Mouse (Mus musculus) megakaryocyte, adult 5-6 weeks (primary cell): ENCODE measurements around the gene Prl2c5. TPM values are rescaled to one million over a fixed set of nuclear protein-coding genes. Genes with fewer than 3 reads are reported as not detected.
"Not testable (repeated sequence)": the region's sequence is repeated elsewhere in the genome, so short reads cannot be mapped to it uniquely, and the experiment has no call there.

ENCODE experiments used
- ATAC-seq: 2 replicates; pipeline ENCODE4 v1.8.0; 2016; ENCODE audit warnings: mild to moderate bottlenecking, inconsistent platforms; ENCODE audit not compliant: poor library complexity, severe bottlenecking
- total RNA-seq, 2 experiments: library from RNA; stranded (forward) in 1 of 2; stranded (reverse) in 1 of 2; fragments of 153-499, 151-499 nt in 1 of 2; fragments of 221-1000, 200-1000 nt in 1 of 2; gene quantifications; 2 replicates each; pipeline versions ENCODE4 v1.2.3 to v1.2.4; 2015 to 2017

The Prl2c5 gene
- total RNA-seq (2015) (not detected in 2 replicates), total RNA-seq (2017) (not detected in 2 replicates)

DNA sequence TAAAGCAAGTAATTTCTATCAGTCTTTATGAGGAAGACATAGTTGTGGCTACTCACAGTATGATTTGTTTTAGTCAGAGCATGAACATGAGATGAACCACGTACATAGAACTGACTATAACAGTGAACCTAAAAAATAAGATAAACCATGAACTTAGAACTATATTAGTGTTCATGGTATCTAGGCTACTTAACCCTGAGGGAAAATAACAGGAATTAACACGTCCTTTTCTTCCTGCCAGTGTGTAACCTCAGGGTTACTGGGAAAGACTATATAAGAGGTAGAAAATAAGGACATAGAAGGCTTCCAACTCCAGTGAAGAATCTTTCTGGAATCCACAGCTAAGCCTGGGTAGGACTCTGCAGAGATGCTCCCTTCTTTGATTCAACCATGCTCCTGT lies at the start of gene Prl2c5:
TSS of gene Prl2c5 (plus strand) at position 301 of the 400 bp plus-strand sequence.
- not testable (repeated sequence) for ATAC-seq

GRCm38 (mm10) chr13:13162777-13163485 lies 19.6 kb upstream of the Prl2c5 start:
- ATAC-seq = not testable (repeated sequence)

GRCm38 (mm10) chr13:13168631-13169030 lies 13.9 kb upstream of the Prl2c5 start:
- ATAC-seq = not testable (repeated sequence)

DNA sequence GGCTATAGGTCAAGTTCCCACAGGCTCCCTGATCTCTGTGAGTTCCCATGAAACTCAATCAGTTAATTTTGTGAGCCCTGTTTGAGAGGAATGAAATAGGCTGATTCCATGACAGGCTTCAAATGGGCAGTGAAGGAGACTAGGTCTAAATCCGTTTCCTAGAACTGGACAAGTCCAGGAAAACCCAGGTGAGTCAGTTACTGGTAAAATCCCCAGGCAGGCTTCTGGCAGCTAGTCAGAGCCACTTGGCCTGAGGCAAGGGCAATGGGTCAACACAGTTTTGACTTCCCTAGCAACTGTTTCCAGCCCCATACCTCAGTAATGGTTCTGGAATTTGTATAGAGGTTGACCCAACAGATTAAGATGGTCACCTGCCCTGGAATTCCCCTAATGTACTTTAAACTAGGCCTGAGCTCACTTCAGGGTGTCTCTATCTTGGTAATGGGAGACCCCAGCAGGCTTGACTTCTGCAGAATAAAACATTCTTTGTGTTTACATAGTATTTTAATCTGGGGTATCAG lies 8.8 kb upstream of the Prl2c5 start:
- ATAC-seq = not testable (repeated sequence)

- ATAC-seq = not testable (repeated sequence)
Observed at GRCm38 (mm10) chr13:13175736-13176135, 6.8 kb upstream of the Prl2c5 start.

GRCm38 (mm10) chr13:13211168-13211567 lies 28.7 kb downstream of the Prl2c5 start:
- ATAC-seq = not testable (repeated sequence)

DNA sequence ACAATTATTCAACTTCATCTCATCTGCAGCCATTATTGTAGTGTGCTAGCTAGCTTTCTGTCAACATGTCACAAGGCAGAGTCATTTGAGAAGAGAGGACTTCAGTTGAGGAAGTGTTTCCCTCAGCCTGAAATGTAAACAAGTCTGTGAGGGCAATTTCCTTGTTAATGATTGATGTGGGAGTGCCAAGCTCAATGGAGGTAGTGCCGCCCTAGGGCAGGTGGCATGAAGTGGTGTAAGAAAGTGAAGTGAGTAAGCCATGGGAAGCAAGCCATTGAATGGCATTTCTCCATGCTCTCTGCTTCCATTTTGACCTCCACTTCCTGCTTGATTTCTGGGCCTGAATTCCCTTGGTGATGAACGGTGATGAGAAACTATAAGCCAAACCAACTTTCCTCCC lies 33.8 kb downstream of the Prl2c5 start:
- not testable (repeated sequence) for ATAC-seq

- ATAC-seq = not testable (repeated sequence)
Observed at GRCm38 (mm10) chr13:13220231-13220630, 37.7 kb downstream of the Prl2c5 start.

DNA sequence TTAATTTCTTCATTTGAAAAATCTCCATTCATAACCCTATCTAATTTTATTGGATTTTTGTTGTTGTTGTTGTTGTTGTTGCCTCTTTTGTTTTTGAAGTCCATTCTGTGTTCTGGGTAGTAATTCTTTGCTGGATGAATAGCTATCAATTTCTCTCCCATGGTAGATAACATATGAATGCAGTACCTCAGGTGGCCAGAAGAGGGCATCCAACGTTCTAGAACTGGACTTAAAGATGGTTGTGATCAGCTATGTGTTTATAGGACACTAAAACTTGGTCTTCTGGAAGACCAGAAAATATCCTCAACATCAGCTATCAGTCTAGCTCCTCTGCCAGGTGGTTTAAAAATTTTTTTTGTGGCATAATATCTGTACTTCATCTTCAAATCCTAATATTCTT lies 54.9 kb downstream of the Prl2c5 start:
- ATAC-seq = 0 out of 2 replicates have a peak, but pooled peaks have one; percentile 38

Other genes with a start within 250 kb of the Prl2c5 start
- gene Prl2c2, start 177.3 kb upstream of the Prl2c5 start, total RNA-seq (2015) = not detected in 2 replicates
- gene Prl2c2, start 177.3 kb upstream of the Prl2c5 start, total RNA-seq (2017) = not detected in 2 replicates
- 7.8 and 9.1 TPM in 2 replicates for gene Gpr137b, start 211.3 kb downstream of the Prl2c5 start, total RNA-seq (2015)
- gene Gpr137b, start 211.3 kb downstream of the Prl2c5 start, total RNA-seq (2017) = 15.2 and 16.4 TPM in 2 replicates